Mouse (Mus musculus) midbrain, embryonic 15.5 days (tissue): ENCODE data around the gene Gal. TPM values are rescaled to one million over a fixed set of nuclear protein-coding genes. Genes with fewer than 3 reads are reported as not detected.

ENCODE experiments used
- ATAC-seq: fragments of 200-750 bp; cut with Nextera tagmentation; replicated peaks from 2 replicates; pipeline ENCODE4 v1.8.0; 2017; ENCODE audit warnings: moderate TSS enrichment
- H3K27ac ChIP-seq: fragments of 300-500 bp; sonication (generic); 2 replicates; pipeline ENCODE4 v1.5.1; 2015; ENCODE audit warnings: mild to moderate bottlenecking, inconsistent platforms
- H3K27me3 ChIP-seq: fragments of 300-500 bp; sonication (generic); replicated peaks from 2 replicates; pipeline ENCODE4 v1.6.1; 2015; ENCODE audit warnings: inconsistent platforms
- H3K36me3 ChIP-seq: fragments of 300-500 bp; sonication (generic); replicated peaks from 2 replicates; pipeline ENCODE4 v1.6.1; 2015; ENCODE audit warnings: inconsistent platforms
- H3K4me1 ChIP-seq: fragments of 300-500 bp; sonication (generic); 2 replicates; pipeline ENCODE4 v1.6.1; 2015; ENCODE audit warnings: inconsistent platforms
- H3K4me2 ChIP-seq: fragments of 300-500 bp; sonication (generic); 2 replicates; pipeline ENCODE4 v1.6.1; 2015; ENCODE audit warnings: inconsistent platforms, mild to moderate bottlenecking, moderate library complexity
- H3K4me3 ChIP-seq: fragments of 300-500 bp; sonication (generic); 2 replicates; pipeline ENCODE4 v1.5.1; 2015; ENCODE audit warnings: mild to moderate bottlenecking, inconsistent platforms
- H3K9ac ChIP-seq: fragments of 300-500 bp; sonication (generic); 2 replicates; pipeline ENCODE4 v1.6.1; 2015; ENCODE audit warnings: mild to moderate bottlenecking, inconsistent platforms
- H3K9me3 ChIP-seq: fragments of 300-500 bp; sonication (generic); 2 replicates; pipeline ENCODE4 v1.6.1; 2016; ENCODE audit warnings: inconsistent platforms
- WGBS: fragments of 180-500 bp; shearing (Covaris S2); methylation state at CpG from one replicate; pipeline ENCODE4 v1.1.7; 2015; ENCODE audit warnings: mixed read lengths; 5-methylcytosine and 5-hydroxymethylcytosine counted together
- polyA plus RNA-seq: library from polyadenylated mRNA; unstranded; fragments of >200 nt; fragmentation: Nextera tagmentation; extraction: Ambion mirVana; gene quantifications from 2 replicates; pipeline ENCODE4 v1.2.1, GENCODE M21; 2015

Gene Gal
- polyA plus RNA-seq, 1 experiment from 2014 or later = 12.5 TPM

GRCm38 (mm10) chr19:3375945-3376495 lies 38.3 kb downstream of the Gal start:
- no peaks in the 10 kb centered on the region for H3K27me3 ChIP-seq
- H3K4me1 ChIP-seq = no peaks in the 10 kb centered on the region
- H3K4me3 ChIP-seq = no peak overlapping the region
- no peak for ATAC-seq
- WGBS = 65% methylated on average over 7 of the region's 7 CpGs
- no peak overlapping the region for H3K27ac ChIP-seq
- H3K36me3 ChIP-seq = no peaks in the 10 kb centered on the region
- H3K9ac ChIP-seq = no peak overlapping the region
- H3K4me2 ChIP-seq = no peak overlapping the region
- H3K9me3 ChIP-seq = no peaks in the 10 kb centered on the region

- H3K4me3 ChIP-seq = no peak overlapping the region
- H3K9me3 ChIP-seq = no peaks in the 10 kb centered on the region
- no peak overlapping the region for H3K27ac ChIP-seq
- H3K36me3 ChIP-seq = no peaks in the 10 kb centered on the region
- H3K4me1 ChIP-seq = no peaks in the 10 kb centered on the region
- no peaks in the 10 kb centered on the region for H3K27me3 ChIP-seq
- ATAC-seq = no peak
- no peak overlapping the region for H3K9ac ChIP-seq
- 60% methylated on average over 2 of the region's 2 CpGs for WGBS
- H3K4me2 ChIP-seq = no peak overlapping the region
Measured at GRCm38 (mm10) chr19:3374028-3374427, 40.3 kb downstream of the Gal start.

GRCm38 (mm10) chr19:3373380-3373779 lies 41.0 kb downstream of the Gal start:
- no peaks in the 10 kb centered on the region for H3K9me3 ChIP-seq
- 74% methylated on average over 12 of the region's 12 CpGs for WGBS
- H3K4me1 ChIP-seq = no peaks in the 10 kb centered on the region
- H3K9ac ChIP-seq = no peak overlapping the region
- H3K36me3 ChIP-seq = no peaks in the 10 kb centered on the region
- H3K4me2 ChIP-seq = no peak overlapping the region
- no peaks in the 10 kb centered on the region for H3K27me3 ChIP-seq
- no peak overlapping the region for H3K4me3 ChIP-seq
- no peak for ATAC-seq
- no peak overlapping the region for H3K27ac ChIP-seq

GRCm38 (mm10) chr19:3368276-3368675 lies 46.1 kb downstream of the Gal start:
- Histone ChIP-seq H3K27me3 (no peaks in the 10 kb centered on the region), H3K4me2 (no peak overlapping the region), H3K4me3 (no peak overlapping the region), H3K36me3 (no peaks in the 10 kb centered on the region), H3K4me1 (no peaks in the 10 kb centered on the region), H3K9me3 (no peaks in the 10 kb centered on the region), H3K27ac (no peak overlapping the region), H3K9ac (no peak overlapping the region)
- WGBS = 92% methylated on average over 3 of the region's 3 CpGs
- ATAC-seq = no peak

GRCm38 (mm10) chr19:3365089-3365488 lies 49.3 kb downstream of the Gal start:
- H3K27me3 ChIP-seq = no peaks in the 10 kb centered on the region
- H3K36me3 ChIP-seq = no peaks in the 10 kb centered on the region
- no peak overlapping the region for H3K4me2 ChIP-seq
- 92% methylated on average over 3 of the region's 3 CpGs for WGBS
- H3K4me1 ChIP-seq = no peaks in the 10 kb centered on the region
- H3K4me3 ChIP-seq = no peak overlapping the region
- H3K27ac ChIP-seq = no peak overlapping the region
- H3K9me3 ChIP-seq = no peaks in the 10 kb centered on the region
- ATAC-seq = no peak
- H3K9ac ChIP-seq = no peak overlapping the region

GRCm38 (mm10) chr19:3363510-3363909 lies 50.8 kb downstream of the Gal start:
- no peak overlapping the region for H3K4me3 ChIP-seq
- H3K27me3 ChIP-seq = no peaks in the 10 kb centered on the region
- no peak overlapping the region for H3K4me2 ChIP-seq
- H3K27ac ChIP-seq = no peak overlapping the region
- H3K4me1 ChIP-seq = no peaks in the 10 kb centered on the region
- ATAC-seq = no peak
- WGBS = 86% methylated on average over 4 of the region's 4 CpGs
- H3K36me3 ChIP-seq = no peaks in the 10 kb centered on the region
- no peak overlapping the region for H3K9ac ChIP-seq
- H3K9me3 ChIP-seq = no peaks in the 10 kb centered on the region

Other genes starting within 250 kb of the Gal start
- gene Mrpl21, start 131.6 kb downstream of the Gal start, polyA plus RNA-seq = 94.6 and 103 TPM in 2 replicates
- 11.3 and 13.3 TPM in 2 replicates for gene Ighmbp2, start 131.5 kb downstream of the Gal start, polyA plus RNA-seq
- 16.1 TPM in 2 replicates for gene Cpt1a, start 92.2 kb downstream of the Gal start, polyA plus RNA-seq
- gene Tesmin, start 25.7 kb downstream of the Gal start, polyA plus RNA-seq = 0.43 and 0.52 TPM in 2 replicates
- 55.7 and 65.4 TPM in 2 replicates for gene Ppp6r3, start 161.2 kb upstream of the Gal start, polyA plus RNA-seq